Mouse (Mus musculus) heart, embryonic 13.5 days (tissue): Measurements from ENCODE around the gene Gm28557. TPM values are rescaled to one million over a fixed set of nuclear protein-coding genes. Genes with fewer than 3 reads are reported as not detected.

Experiments used
- ATAC-seq: fragments of 200-750 bp; cut with Nextera tagmentation; 2 replicates; pipeline ENCODE4 v1.8.0; 2017; ENCODE audit warnings: moderate TSS enrichment; ENCODE audit not compliant: insufficient number of reproducible peaks, low FRiP score, low TSS enrichment; ENCODE audit errors: extremely low read depth
- H3K27ac ChIP-seq: fragments of 300-500 bp; sonication (generic); replicated peaks from 2 replicates; pipeline ENCODE4 v1.5.1; 2015; ENCODE audit warnings: moderate library complexity, mild to moderate bottlenecking, inconsistent platforms
- H3K27me3 ChIP-seq: fragments of 300-500 bp; sonication (generic); replicated peaks from 2 replicates; pipeline ENCODE4 v1.6.1; 2015; ENCODE audit warnings: mild to moderate bottlenecking, inconsistent platforms
- H3K36me3 ChIP-seq: fragments of 300-500 bp; sonication (generic); 2 replicates; pipeline ENCODE4 v1.6.1; 2015; ENCODE audit warnings: mild to moderate bottlenecking, inconsistent platforms
- H3K4me1 ChIP-seq: fragments of 300-500 bp; sonication (generic); 2 replicates; pipeline ENCODE4 v1.6.1; 2015; ENCODE audit warnings: inconsistent platforms
- H3K4me2 ChIP-seq: fragments of 300-500 bp; sonication (generic); 2 replicates; pipeline ENCODE4 v1.6.1; 2015; ENCODE audit warnings: inconsistent platforms, mild to moderate bottlenecking, moderate library complexity
- H3K4me3 ChIP-seq: fragments of 300-500 bp; sonication (generic); 2 replicates; pipeline ENCODE4 v1.5.1; 2015; ENCODE audit warnings: moderate library complexity, mild to moderate bottlenecking, inconsistent platforms
- H3K9ac ChIP-seq: fragments of 300-500 bp; sonication (generic); 2 replicates; pipeline ENCODE4 v1.6.1; 2015; ENCODE audit warnings: inconsistent platforms, mild to moderate bottlenecking, moderate library complexity
- H3K9me3 ChIP-seq: fragments of 300-500 bp; sonication (generic); 2 replicates; pipeline ENCODE4 v1.6.1; 2016; ENCODE audit warnings: inconsistent platforms
- WGBS: fragments of 180-500 bp; shearing (Covaris S2); methylation state at CpG from one replicate; pipeline ENCODE4 v1.1.7; 2015; ENCODE audit warnings: mixed read lengths; 5-methylcytosine and 5-hydroxymethylcytosine counted together
- polyA plus RNA-seq: library from polyadenylated mRNA; unstranded; fragments of >200 nt; fragmentation: Nextera tagmentation; extraction: Ambion mirVana; gene quantifications from 2 replicates; pipeline ENCODE4 v1.2.1, GENCODE M21; 2015

The Gm28557 gene
- polyA plus RNA-seq, 1 experiment from 2014 or later: 1.2 TPM

GRCm38 (mm10) chr13:67090154-67090553, 18.2 kb downstream of the Gm28557 start:
- no peak overlapping the region for H3K27ac ChIP-seq
- H3K9me3 ChIP-seq: no peaks in the 10 kb centered on the region
- 61% methylated on average over 1 of the region's 1 CpGs for WGBS
- H3K27me3 ChIP-seq: no peaks in the 10 kb centered on the region
- H3K4me3 ChIP-seq: no peak overlapping the region
- H3K4me1 ChIP-seq: no peaks in the 10 kb centered on the region
- H3K9ac ChIP-seq: no peak overlapping the region
- H3K36me3 ChIP-seq: 0 out of 2 replicates have a peak, but pooled peaks cover 9% of the 10 kb centered on the region
- ATAC-seq: no peak
- no peak overlapping the region for H3K4me2 ChIP-seq

- Histone ChIP-seq H3K9me3 (no peaks in the 10 kb centered on the region), H3K4me1 (peaks cover 12% of the 10 kb centered on the region), H3K27ac (peak overlapping the region; percentile 90), H3K36me3 (peaks cover 13% of the 10 kb centered on the region), H3K4me2 (peak overlapping the region; percentile 72), H3K9ac (peak overlapping the region; percentile 85), H3K27me3 (no peaks in the 10 kb centered on the region), H3K4me3 (peak overlapping the region; percentile 68)
- 72% methylated on average over 1 of the region's 1 CpGs for WGBS
- ATAC-seq: no peak
Observed at GRCm38 (mm10) chr13:67081946-67082345, 26.5 kb downstream of the Gm28557 start.

GRCm38 (mm10) chr13:67081142-67081713, 27.2 kb downstream of the Gm28557 start:
- WGBS: under 1% methylated on average over 24 of the region's 24 CpGs
- peak overlapping the region; percentile 72 for H3K4me2 ChIP-seq
- peak overlapping the region; percentile 68 for H3K4me3 ChIP-seq
- no peaks in the 10 kb centered on the region for H3K27me3 ChIP-seq
- no peaks in the 10 kb centered on the region for H3K9me3 ChIP-seq
- ATAC-seq: peak; percentile 99
- H3K9ac ChIP-seq: peak overlapping the region; percentile 85
- peaks cover 12% of the 10 kb centered on the region for H3K4me1 ChIP-seq
- H3K27ac ChIP-seq: peak overlapping the region; percentile 90
- H3K36me3 ChIP-seq: peaks cover 19% of the 10 kb centered on the region

- H3K4me2 ChIP-seq: no peak overlapping the region
- H3K36me3 ChIP-seq: peaks cover 50% of the 10 kb centered on the region
- no peak overlapping the region for H3K27ac ChIP-seq
- H3K9ac ChIP-seq: no peak overlapping the region
- H3K9me3 ChIP-seq: peaks cover 5% of the 10 kb centered on the region; the same call in 1 of the 2 replicates
- no peak overlapping the region for H3K4me3 ChIP-seq
- H3K4me1 ChIP-seq: peaks cover 12% of the 10 kb centered on the region
- no peak for ATAC-seq
- H3K27me3 ChIP-seq: no peaks in the 10 kb centered on the region
- 92% methylated on average over 2 of the region's 2 CpGs for WGBS
Observed at GRCm38 (mm10) chr13:67077244-67077643, 31.2 kb downstream of the Gm28557 start.

GRCm38 (mm10) chr13:67072786-67073185, 35.6 kb downstream of the Gm28557 start:
- Histone ChIP-seq H3K9ac (no peak overlapping the region), H3K4me3 (no peak overlapping the region), H3K27me3 (no peaks in the 10 kb centered on the region), H3K4me1 (no peaks in the 10 kb centered on the region), H3K4me2 (no peak overlapping the region), H3K36me3 (peaks cover 75% of the 10 kb centered on the region), H3K9me3 (peaks cover 31% of the 10 kb centered on the region), H3K27ac (no peak overlapping the region)
- no peak for ATAC-seq
- WGBS: 86% methylated on average over 2 of the region's 2 CpGs

GRCm38 (mm10) chr13:67065386-67065785, 43.0 kb downstream of the Gm28557 start:
- H3K27me3 ChIP-seq: no peaks in the 10 kb centered on the region
- 84% methylated on average over 8 of the region's 8 CpGs for WGBS
- peaks cover under 1% of the 10 kb centered on the region; the same call in 1 of the 2 replicates for H3K4me1 ChIP-seq
- no peak overlapping the region for H3K4me3 ChIP-seq
- H3K27ac ChIP-seq: no peak overlapping the region
- ATAC-seq: no peak
- H3K9me3 ChIP-seq: peaks cover 20% of the 10 kb centered on the region
- H3K9ac ChIP-seq: no peak overlapping the region
- H3K36me3 ChIP-seq: peaks cover 29% of the 10 kb centered on the region
- no peak overlapping the region for H3K4me2 ChIP-seq

GRCm38 (mm10) chr13:67062427-67062826, 46.0 kb downstream of the Gm28557 start:
- Histone ChIP-seq H3K4me1 (peaks cover 6% of the 10 kb centered on the region), H3K4me2 (no peak overlapping the region), H3K27me3 (no peaks in the 10 kb centered on the region), H3K36me3 (0 out of 2 replicates have a peak, but pooled peaks cover 5% of the 10 kb centered on the region), H3K9ac (no peak overlapping the region), H3K4me3 (no peak overlapping the region), H3K27ac (no peak overlapping the region), H3K9me3 (peaks cover 5% of the 10 kb centered on the region; the same call in 1 of the 2 replicates)
- WGBS: 39% methylated on average over 7 of the region's 7 CpGs
- ATAC-seq: no peak

GRCm38 (mm10) chr13:67060786-67061358, 47.5 kb downstream of the Gm28557 start, which contains the start of gene Zfp712:
Gene Zfp712, minus strand, starts transcription at chr13:67061170.
- Histone ChIP-seq H3K4me2 (peak within 1 kb of the TSS; percentile 92), H3K4me3 (peak within 1 kb of the TSS; percentile 79), H3K9me3 (no peaks in the 10 kb centered on the region; the same call in 1 of the 2 replicates), H3K36me3 (no peaks in the 10 kb centered on the region), H3K27ac (peak within 1 kb of the TSS; percentile 89), H3K27me3 (no peaks in the 10 kb centered on the region), H3K4me1 (peaks cover 6% of the 10 kb centered on the region), H3K9ac (peak within 1 kb of the TSS; percentile 86)
- ATAC-seq: peak; percentile 98
- WGBS: under 1% methylated on average over 27 of the region's 27 CpGs

- no peaks in the 10 kb centered on the region; the same call in 1 of the 2 replicates for H3K9me3 ChIP-seq
- peaks cover 6% of the 10 kb centered on the region for H3K4me1 ChIP-seq
- H3K27me3 ChIP-seq: no peaks in the 10 kb centered on the region
- ATAC-seq: no peak
- peak overlapping the region; percentile 86 for H3K9ac ChIP-seq
- peak overlapping the region; percentile 92 for H3K4me2 ChIP-seq
- peak overlapping the region; percentile 89 for H3K27ac ChIP-seq
- H3K4me3 ChIP-seq: peak overlapping the region; percentile 79
- 4% methylated on average over 12 of the region's 12 CpGs for WGBS
- H3K36me3 ChIP-seq: no peaks in the 10 kb centered on the region
Observed at GRCm38 (mm10) chr13:67060161-67060785, 48.1 kb downstream of the Gm28557 start.
